10 mouse cellular contexts compared by ENCODE assay signal in genomic region chr8:94584238-94584817, GRCm38 (mm10). TPM values are rescaled to one million over a fixed set of nuclear protein-coding genes. Genes with fewer than 3 reads are reported as not detected.
A peak's percentile ranks its signal among the peaks of the same experiment; 100 is the strongest.
DNase-seq lines count a peak whose midpoint lies in the region; ATAC-seq and TF ChIP-seq lines count a peak whose summit lies in the region.
"Had no signal": no experiment of that assay in that cellular context is flagged by ENCODE, and none has a peak within 500 bp of the region (broad histone marks: within the 10 kb centered on the region; RNA-seq: fewer than 3 reads in every experiment).

No protein-coding gene starts in this region.

- no peak overlapping the region for H3K4me2 ChIP-seq in limb, embryonic 13.5 days (replicated peaks)
- no peak overlapping the region for H3K4me2 ChIP-seq in lung, embryonic 14.5 days
- H3K4me2 ChIP-seq: embryonic facial prominence, embryonic 12.5 days; stomach, embryonic 15.5 days had no signal

- no peak overlapping the region for H3K9ac ChIP-seq in limb, embryonic 13.5 days
- H3K9ac ChIP-seq in lung, embryonic 14.5 days, result no peak overlapping the region
- H3K9ac ChIP-seq: embryonic facial prominence, embryonic 12.5 days; stomach, embryonic 15.5 days had no signal

- in situ Hi-C loops in Patski (cut with MboI; ENCODE audit: low pct_unique_long_range_greater_than_20kb), result loop anchor here (5.0 to 10.0 kb wide), 2 partner anchors 57 to 90 kb away; no protein-coding TSS in a partner anchor

- no peak overlapping the region for H3K4me3 ChIP-seq in limb, embryonic 13.5 days
- H3K4me3 ChIP-seq in limb, embryonic 10.5 days, result no peak overlapping the region
- H3K4me3 ChIP-seq in lung, embryonic 14.5 days (ENCODE audit: low read depth, low read length), result no peak overlapping the region
- H3K4me3 ChIP-seq: embryonic facial prominence, embryonic 12.5 days; stomach, embryonic 15.5 days had no signal

- peak; percentile 36; the same call in 1 of the 2 replicates for ATAC-seq in limb, embryonic 13.5 days (ENCODE audit: low FRiP score, low read depth)
- ATAC-seq in Patski, result peak; percentile 65
- ATAC-seq in erythroid progenitor cell, adult 5-6 weeks (replicated peaks; ENCODE audit: low FRiP score, poor library complexity, severe bottlenecking), result peak; percentile 72
- peak; percentile 50 for ATAC-seq in inflammation-experienced regulatory T-cells, adult 6 months
- ATAC-seq in lung, embryonic 14.5 days (ENCODE audit: insufficient read depth), result peak; percentile 35; the same call in 1 of the 2 replicates

- POLR2A ChIA-PET in Patski (lab: Charles Lee), result interaction anchor here (1.0 to 1.1 kb wide), 2 partner anchors 16 to 92 kb away, joined by 4 to 6 read pairs; no protein-coding TSS in a partner anchor

- CTCF ChIA-PET in Patski (lab: Charles Lee), result interaction anchor here (0.6 to 4.9 kb wide), 16 partner anchors 8 to 102 kb away, joined by 3 to 31 read pairs (median 4); partner anchors contain the start of genes Cpne2, Fam192a and Rspry1

- no peaks in the 10 kb centered on the region for H3K27me3 ChIP-seq in limb, embryonic 13.5 days
- H3K27me3 ChIP-seq in limb, embryonic 10.5 days (ENCODE audit: low read depth, poor library complexity, severe bottlenecking), result no peaks in the 10 kb centered on the region
- no peaks in the 10 kb centered on the region for H3K27me3 ChIP-seq in Patski
- H3K27me3 ChIP-seq in lung, embryonic 14.5 days (ENCODE audit: insufficient read depth, low read length), result no peaks in the 10 kb centered on the region
- H3K27me3 ChIP-seq: embryonic facial prominence, embryonic 12.5 days; stomach, embryonic 15.5 days had no signal

- no peak overlapping the region for H3K27ac ChIP-seq in limb, embryonic 13.5 days
- H3K27ac ChIP-seq in limb, embryonic 10.5 days, result no peak overlapping the region
- no peak overlapping the region for H3K27ac ChIP-seq in lung, embryonic 14.5 days (ENCODE audit: low read depth)
- H3K27ac ChIP-seq: embryonic facial prominence, embryonic 12.5 days; stomach, embryonic 15.5 days had no signal

- H3K9me3 ChIP-seq in limb, embryonic 13.5 days, result no peaks in the 10 kb centered on the region
- H3K9me3 ChIP-seq in limb, embryonic 10.5 days (replicated peaks), result no peaks in the 10 kb centered on the region
- H3K9me3 ChIP-seq in lung, embryonic 14.5 days (ENCODE audit: low read depth, low read length), result no peaks in the 10 kb centered on the region
- H3K9me3 ChIP-seq: embryonic facial prominence, embryonic 12.5 days; stomach, embryonic 15.5 days had no signal

- WGBS in limb, embryonic 13.5 days, result 62% methylated on average over 4 of the region's 4 CpGs
- WGBS in limb, embryonic 10.5 days, result 82% methylated on average over 4 of the region's 4 CpGs
- 52% methylated on average over 4 of the region's 4 CpGs for WGBS in lung, embryonic 14.5 days

- no peaks in the 10 kb centered on the region for H3K4me1 ChIP-seq in limb, embryonic 13.5 days
- H3K4me1 ChIP-seq in limb, embryonic 10.5 days, result no peaks in the 10 kb centered on the region
- no peaks in the 10 kb centered on the region for H3K4me1 ChIP-seq in lung, embryonic 14.5 days (ENCODE audit: insufficient read depth)
- H3K4me1 ChIP-seq: embryonic facial prominence, embryonic 12.5 days; stomach, embryonic 15.5 days had no signal

- TF ChIP-seq CTCF in Patski (IDR thresholded peaks at IDR 0.05), result peak; percentile 89
- peak; percentile 67 for TF ChIP-seq CTCF in lung, embryonic 14.5 days (IDR thresholded peaks at IDR 0.05; ENCODE audit: low read depth)

- DNase-seq in limb, embryonic 10.5 days (ENCODE audit: low spot score), result no peak
- DNase-seq in Patski (ENCODE audit: low read depth, low spot score), result no peak
- DNase-seq in lung, embryonic 14.5 days, result peak; percentile 77
- peak; percentile 78 for DNase-seq in retina, embryonic 14.5 days (ENCODE audit: low spot score)
- DNase-seq in urinary bladder, postnatal 25 days (ENCODE audit: low spot score), result no peak

- H3K36me3 ChIP-seq in limb, embryonic 13.5 days, result peaks cover 83% of the 10 kb centered on the region
- peaks cover 98% of the 10 kb centered on the region for H3K36me3 ChIP-seq in limb, embryonic 10.5 days
- peaks cover 74% of the 10 kb centered on the region for H3K36me3 ChIP-seq in lung, embryonic 14.5 days (ENCODE audit: insufficient read depth)

RNA-seq across cellular contexts. Expression of gene Rspry1, which starts 17.4 kb away (rescaled TPM):
- 48.9 and 49.7 TPM in 2 replicates for polyA plus RNA-seq in limb, embryonic 13.5 days (2015; fragmentation: Nextera tagmentation; extraction: Ambion mirVana)
- 42.1 and 49.2 TPM in 2 replicates for polyA plus RNA-seq in limb, embryonic 10.5 days (2016; fragmentation: Nextera tagmentation; extraction: Ambion mirVana)
- polyA plus RNA-seq in Patski (2021), result 25.9 TPM
- 18.7 and 23.5 TPM in 2 replicates for total RNA-seq in erythroid progenitor cell, adult 5-6 weeks (2015; ENCODE audit: low replicate concordance)
- 29.0 and 35.3 TPM in 2 replicates for total RNA-seq in erythroid progenitor cell, adult 5-6 weeks (2017; ENCODE audit: low replicate concordance)
- polyA plus RNA-seq in inflammation-experienced regulatory T-cells, adult 6 months (2017; shearing (Covaris generic)), result 10 to 100 TPM; 23.1 to 29.3 (median 24.0) TPM
- polyA plus RNA-seq in lung, embryonic 14.5 days (2014; fragmentation: Nextera tagmentation; extraction: Ambion mirVana), result 34.2 and 35.0 TPM in 2 replicates

RNA-seq across cellular contexts. Expression of gene Fam192a, which starts 17.5 kb away (rescaled TPM):
- polyA plus RNA-seq in limb, embryonic 13.5 days (2015; fragmentation: Nextera tagmentation; extraction: Ambion mirVana), result 72.2 and 74.2 TPM in 2 replicates
- polyA plus RNA-seq in limb, embryonic 10.5 days (2016; fragmentation: Nextera tagmentation; extraction: Ambion mirVana), result 81.0 and 89.0 TPM in 2 replicates
- 75.9 TPM for polyA plus RNA-seq in Patski (2021)
- total RNA-seq in erythroid progenitor cell, adult 5-6 weeks (2015; ENCODE audit: low replicate concordance), result 18.0 and 20.1 TPM in 2 replicates
- total RNA-seq in erythroid progenitor cell, adult 5-6 weeks (2017; ENCODE audit: low replicate concordance), result 37.7 and 66.1 TPM in 2 replicates
- 10 to 100 TPM; 52.4 to 89.1 (median 66.9) TPM for polyA plus RNA-seq in inflammation-experienced regulatory T-cells, adult 6 months (2017; shearing (Covaris generic))
- 51.2 and 52.0 TPM in 2 replicates for polyA plus RNA-seq in lung, embryonic 14.5 days (2014; fragmentation: Nextera tagmentation; extraction: Ambion mirVana)

RNA-seq across cellular contexts. Expression of gene Cpne2, which starts 51.5 kb away (rescaled TPM):
- polyA plus RNA-seq in limb, embryonic 13.5 days (2015; fragmentation: Nextera tagmentation; extraction: Ambion mirVana), result 8.8 and 9.2 TPM in 2 replicates
- polyA plus RNA-seq in limb, embryonic 10.5 days (2016; fragmentation: Nextera tagmentation; extraction: Ambion mirVana), result 5.8 and 6.6 TPM in 2 replicates
- 51.2 TPM for polyA plus RNA-seq in Patski (2021)
- 25.2 and 37.3 TPM in 2 replicates for total RNA-seq in erythroid progenitor cell, adult 5-6 weeks (2015; ENCODE audit: low replicate concordance)
- total RNA-seq in erythroid progenitor cell, adult 5-6 weeks (2017; ENCODE audit: low replicate concordance), result 14.5 and 18.7 TPM in 2 replicates
- 1 to 10 TPM in 1 of 3 experiments, under 1 TPM in 2; 0.37 to 2.4 (median 0.98) TPM for polyA plus RNA-seq in inflammation-experienced regulatory T-cells, adult 6 months (2017; shearing (Covaris generic))
- polyA plus RNA-seq in lung, embryonic 14.5 days (2014; fragmentation: Nextera tagmentation; extraction: Ambion mirVana), result 12.1 and 12.4 TPM in 2 replicates

Comparison
In these comparisons a context has a peak if more than half of its experiments do, and no peak if none do; other contexts are left out.
1. DNase-seq: peak in lung, embryonic 14.5 days (single experiment) and retina, embryonic 14.5 days (single experiment); none in limb, embryonic 10.5 days (single experiment), Patski (single experiment) and urinary bladder, postnatal 25 days (single experiment).
2. Peak in every context shown above with its lines, with median percentiles within 50 percentile points of each other: ATAC-seq.